Mouse (Mus musculus): ENCODE results near the gene Vmn2r23.

DNA sequence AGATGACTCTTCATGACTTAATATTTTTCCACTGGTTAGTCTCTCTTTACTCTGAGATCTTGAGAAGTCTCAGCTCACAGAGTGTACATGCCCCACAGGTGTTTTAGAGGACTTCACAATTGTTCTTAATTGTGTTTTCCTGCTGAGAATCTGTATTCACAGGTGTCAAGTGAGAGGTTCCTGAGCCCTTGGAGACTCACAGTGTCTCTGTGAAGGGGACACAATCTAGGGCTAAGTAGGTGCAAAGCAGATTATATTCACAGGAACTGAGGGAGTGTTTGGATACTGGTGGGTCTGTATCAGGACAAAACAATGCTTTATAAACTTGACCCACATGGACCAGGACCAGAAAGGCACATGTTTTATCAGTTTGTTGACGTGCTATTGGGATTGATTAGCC, at the start of gene Vmn2r23:
- TF ChIP-seq CTCF (IDR thresholded peaks at IDR 0.05; ENCODE audit: borderline replicate concordance, insufficient read depth, low read depth, low read length) (no peak), POLR2A (IDR thresholded peaks at IDR 0.05; ENCODE audit: borderline replicate concordance, insufficient read depth, low read length) (no peak)
